Mouse (Mus musculus) heart, adult 18-20 months (tissue): ENCODE results near the gene B020011L13Rik. TPM values are rescaled to one million over a fixed set of nuclear protein-coding genes. Genes with fewer than 3 reads are reported as not detected.
"Not testable (repeated sequence)": the region's sequence is repeated elsewhere in the genome, so short reads cannot be mapped to it uniquely, and the experiment has no call there.

Experiments
- DNase-seq, 2 experiments: peaks; one replicate each; pipeline ENCODE4 v3.0.0; 2021 to 2022; ENCODE audit warnings: mixed read lengths in 1 of 2
- long read RNA-seq, 2 experiments: library from polyadenylated mRNA; stranded (forward); transcript quantifications; one replicate each; pipeline ENCODE4 v2.0.0; 2021
- total RNA-seq, 2 experiments: library from RNA; stranded (reverse); gene quantifications; 2 replicates each; pipeline ENCODE4 v1.2.3; 2021

B020011L13Rik gene
- not detected for total RNA-seq
- long read RNA-seq, experiment 1 = 0 reads
- long read RNA-seq, experiment 2 = 0 reads

DNA sequence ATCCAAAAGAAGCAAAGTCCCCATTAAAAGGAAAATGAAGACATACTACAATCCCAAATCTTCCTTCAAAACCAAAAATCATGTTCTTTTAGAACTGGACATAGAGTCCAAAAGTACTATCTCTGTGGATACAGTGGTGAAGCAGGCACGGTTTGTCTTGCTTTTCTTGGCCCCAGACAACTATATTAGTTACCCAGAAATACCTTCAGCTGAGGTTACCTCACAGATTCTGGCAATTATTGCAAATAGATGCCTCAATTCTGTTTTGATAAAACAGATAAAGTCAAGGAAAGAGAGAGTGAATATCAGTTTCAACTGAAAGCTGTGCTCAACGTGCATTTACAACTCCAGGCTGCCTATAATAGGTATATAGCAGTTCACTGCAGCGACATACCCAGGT, at the start of gene B020011L13Rik:
B020011L13Rik (plus strand) TSS at position 301 of the 400 bp plus-strand sequence.
- DNase-seq = not testable (repeated sequence)

DNA sequence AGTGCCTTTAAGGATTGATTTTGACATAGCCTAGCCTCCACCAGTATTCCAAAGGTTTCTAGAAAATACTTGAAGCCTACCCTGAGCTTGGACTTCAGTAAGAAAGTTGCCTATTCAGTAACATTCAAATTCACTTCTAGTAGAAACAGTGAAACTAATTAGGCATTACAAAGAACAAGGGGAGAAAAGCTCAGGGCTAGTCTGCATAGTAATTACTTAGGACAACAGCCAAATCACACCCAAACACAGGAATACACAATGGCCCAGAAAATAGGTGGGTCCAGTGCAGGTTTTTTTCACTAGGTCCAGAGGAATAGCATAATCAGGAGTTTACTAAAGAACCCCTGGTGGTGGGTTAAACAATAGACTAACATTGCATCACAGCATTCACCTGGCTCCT, 35.3 kb downstream of the B020011L13Rik start:
- DNase-seq = not testable (repeated sequence)

DNA sequence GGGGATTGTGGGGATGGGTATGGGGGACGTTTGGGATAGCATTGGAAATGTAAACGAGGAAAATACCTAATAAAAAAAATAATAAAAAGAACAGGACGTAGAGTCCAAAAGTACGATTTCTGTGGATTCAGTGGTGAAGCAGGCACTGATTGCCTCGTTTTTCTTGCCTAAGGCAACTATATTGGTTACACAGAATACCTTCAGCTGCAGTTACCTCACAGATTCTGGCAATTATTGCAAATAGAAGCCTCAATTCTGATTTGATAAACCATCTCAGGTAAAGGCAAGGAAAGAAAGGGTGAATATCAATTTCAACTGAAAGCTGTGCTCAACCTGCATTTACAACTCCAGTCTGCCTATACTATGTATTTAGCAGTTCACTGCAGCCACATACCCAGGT, 48.8 kb downstream of the B020011L13Rik start, which contains the start of gene Gm28360:
Gm28360 (plus strand) TSS at position 301 of the 400 bp plus-strand sequence.
- DNase-seq = not testable (repeated sequence)

DNA sequence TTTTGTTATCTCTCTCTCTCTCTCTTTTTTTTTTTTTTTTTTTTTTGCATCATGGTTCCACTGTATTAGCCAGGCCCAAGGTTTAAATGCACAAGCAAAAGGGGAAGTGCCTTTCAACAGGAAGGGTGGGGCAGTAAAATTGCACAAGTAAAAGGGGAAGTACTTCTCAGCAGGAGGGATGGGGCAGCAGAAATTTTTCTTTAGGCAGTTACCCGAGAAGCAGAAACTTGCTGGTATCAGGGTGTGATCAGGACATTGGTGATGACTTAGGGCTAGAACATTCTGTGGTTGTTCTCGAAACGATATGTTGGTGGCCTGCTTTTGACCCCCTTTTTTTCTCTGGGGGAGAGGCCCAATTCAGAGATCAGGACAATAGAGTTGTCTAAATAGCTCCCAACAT, 70.8 kb downstream of the B020011L13Rik start:
- DNase-seq = not testable (repeated sequence)

Other genes starting within 250 kb of the B020011L13Rik start
- not detected for gene Gm28363, start 84.0 kb upstream of the B020011L13Rik start, total RNA-seq
- gene Gm28360, start 48.9 kb downstream of the B020011L13Rik start, total RNA-seq = not detected
- not detected for gene Gm28168, start 146.9 kb downstream of the B020011L13Rik start, total RNA-seq
- gene Gm7145, start 184.8 kb downstream of the B020011L13Rik start, total RNA-seq = not detected